Mouse (Mus musculus) embryonic facial prominence, embryonic 10.5 days (tissue): ENCODE results near the gene Reg2. TPM values are rescaled to one million over a fixed set of nuclear protein-coding genes. Genes with fewer than 3 reads are reported as not detected.
"Not testable (repeated sequence)": the region's sequence is repeated elsewhere in the genome, so short reads cannot be mapped to it uniquely, and the experiment has no call there.

Source experiments
- DNase-seq: peaks from one replicate; pipeline ENCODE4 v3.0.0-alpha.2; 2017; ENCODE audit warnings: low spot score
- H3K27ac ChIP-seq: fragments of 300-500 bp; sonication (generic); replicated peaks from 2 replicates; pipeline ENCODE4 v1.5.1; 2016; ENCODE audit warnings: mild to moderate bottlenecking
- H3K27me3 ChIP-seq: fragments of 300-500 bp; sonication (generic); replicated peaks from 2 replicates; pipeline ENCODE4 v1.6.1; 2016; ENCODE audit warnings: low read depth, mild to moderate bottlenecking; ENCODE audit not compliant: poor library complexity, severe bottlenecking
- H3K36me3 ChIP-seq: fragments of 300-500 bp; sonication (generic); replicated peaks from 2 replicates; pipeline ENCODE4 v1.6.1; 2016; ENCODE audit warnings: mild to moderate bottlenecking, moderate library complexity
- H3K4me1 ChIP-seq: fragments of 300-500 bp; sonication (generic); 2 replicates; pipeline ENCODE4 v1.6.1; 2016
- H3K4me3 ChIP-seq: fragments of 300-500 bp; sonication (generic); 2 replicates; pipeline ENCODE4 v1.5.1; 2016; ENCODE audit warnings: mild to moderate bottlenecking, moderate library complexity
- H3K9me3 ChIP-seq: fragments of 300-500 bp; sonication (generic); 2 replicates; pipeline ENCODE4 v1.6.1; 2016; ENCODE audit warnings: mild to moderate bottlenecking
- WGBS: fragments of 180-500 bp; shearing (Covaris S2); methylation state at CpG from one replicate; pipeline ENCODE4 v1.1.7; 2016; 5-methylcytosine and 5-hydroxymethylcytosine counted together
- polyA plus RNA-seq: library from polyadenylated mRNA; unstranded; fragments of >200 nt; fragmentation: Nextera tagmentation; extraction: Ambion mirVana; gene quantifications from 2 replicates; pipeline ENCODE4 v1.2.1, GENCODE M21; 2016

Reg2 gene
- not detected in 2 replicates for polyA plus RNA-seq

DNA sequence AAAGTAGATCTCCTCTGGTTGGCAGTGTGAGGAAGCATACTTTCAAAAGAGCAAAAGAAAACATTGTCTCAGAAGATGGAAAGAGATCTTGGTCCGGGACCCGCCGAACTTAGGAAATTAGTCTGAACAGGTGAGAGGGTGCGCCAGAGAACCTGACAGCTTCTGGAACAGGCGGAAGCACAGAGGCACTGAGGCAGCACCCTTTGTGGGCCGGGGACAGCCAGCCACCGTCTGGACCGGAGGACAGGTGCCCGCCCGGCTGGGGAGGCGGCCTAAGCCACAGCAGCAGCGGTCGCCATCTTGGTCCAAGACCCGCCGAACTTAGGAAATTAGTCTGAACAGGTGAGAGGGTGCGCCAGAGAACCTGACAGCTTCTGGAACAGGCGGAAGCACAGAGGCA lies at the start of gene Reg2:
Gene Reg2, plus strand, starts transcription at position 301 of the 400 bp plus-strand sequence.
- not testable (repeated sequence) for H3K36me3 ChIP-seq, H3K27me3 ChIP-seq, H3K4me1 ChIP-seq, H3K9me3 ChIP-seq, DNase-seq, H3K4me3 ChIP-seq, H3K27ac ChIP-seq
- WGBS = over 99% methylated on average over 5 of the region's 17 CpGs

DNA sequence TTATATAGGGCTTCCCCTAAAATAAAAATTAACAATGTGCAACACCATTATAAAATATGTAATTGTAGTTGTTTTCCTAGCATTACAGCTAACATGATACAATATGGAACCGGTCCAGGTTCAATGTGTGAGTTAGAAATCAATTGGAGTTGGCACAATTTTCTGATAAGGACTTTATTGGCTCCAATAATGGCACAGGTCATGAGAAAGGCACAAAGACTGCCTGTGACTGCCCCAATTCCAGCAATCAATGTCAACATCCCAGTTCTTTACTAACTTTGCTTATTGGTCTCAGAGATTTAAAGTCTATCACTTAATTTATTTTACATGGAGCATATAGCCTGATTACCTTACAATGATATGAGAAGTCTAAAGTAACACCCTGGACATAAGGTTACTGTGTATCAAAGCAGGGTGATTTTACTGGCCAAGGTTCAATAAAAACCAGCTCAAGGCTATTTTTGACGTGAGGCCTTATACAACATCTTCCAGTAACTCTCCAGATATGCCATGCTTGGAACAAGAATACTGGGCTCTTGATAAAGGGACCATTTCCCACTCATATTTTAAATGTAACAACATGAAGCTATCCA lies 33.4 kb upstream of the Reg2 start:
- no peak overlapping the region for H3K27ac ChIP-seq

DNA sequence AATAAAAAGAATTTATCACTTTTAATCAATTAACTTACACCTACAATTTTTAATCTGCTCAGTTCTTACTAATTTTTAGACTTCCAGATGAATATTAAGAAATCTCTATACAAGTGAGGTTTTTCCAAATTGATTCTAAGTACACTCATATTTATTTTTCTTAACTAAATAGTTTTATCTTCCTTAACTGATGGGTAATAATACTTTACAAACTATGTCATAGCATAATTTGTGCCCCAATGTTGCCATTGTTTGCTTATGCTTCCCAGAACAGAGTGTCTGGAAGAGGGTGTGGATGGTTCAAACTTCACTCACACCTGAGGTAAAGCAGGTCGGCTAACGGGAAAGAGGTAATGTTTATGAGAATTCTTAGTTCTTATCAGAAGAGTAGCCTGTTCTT lies 25.1 kb upstream of the Reg2 start, which contains the start of gene Reg3b:
Gene Reg3b, plus strand, starts transcription at position 301 of the 400 bp plus-strand sequence.
- WGBS = 92% methylated on average over 2 of the region's 2 CpGs
- Histone ChIP-seq H3K9me3 (no peaks in the 10 kb centered on the region), H3K27ac (no peak within 1 kb of the TSS), H3K4me1 (no peaks in the 10 kb centered on the region), H3K27me3 (no peaks in the 10 kb centered on the region), H3K4me3 (no peak within 1 kb of the TSS), H3K36me3 (no peaks in the 10 kb centered on the region)
- DNase-seq = no peak

More for the DNA sequence above, 33.4 kb upstream of the Reg2 start:
- no peak overlapping the region for H3K4me3 ChIP-seq
- H3K36me3 ChIP-seq = no peaks in the 10 kb centered on the region
- WGBS = 71% methylated on average over 2 of the region's 2 CpGs
- H3K4me1 ChIP-seq = no peaks in the 10 kb centered on the region
- DNase-seq = no peak
- no peaks in the 10 kb centered on the region for H3K27me3 ChIP-seq
- H3K9me3 ChIP-seq = no peaks in the 10 kb centered on the region

DNA sequence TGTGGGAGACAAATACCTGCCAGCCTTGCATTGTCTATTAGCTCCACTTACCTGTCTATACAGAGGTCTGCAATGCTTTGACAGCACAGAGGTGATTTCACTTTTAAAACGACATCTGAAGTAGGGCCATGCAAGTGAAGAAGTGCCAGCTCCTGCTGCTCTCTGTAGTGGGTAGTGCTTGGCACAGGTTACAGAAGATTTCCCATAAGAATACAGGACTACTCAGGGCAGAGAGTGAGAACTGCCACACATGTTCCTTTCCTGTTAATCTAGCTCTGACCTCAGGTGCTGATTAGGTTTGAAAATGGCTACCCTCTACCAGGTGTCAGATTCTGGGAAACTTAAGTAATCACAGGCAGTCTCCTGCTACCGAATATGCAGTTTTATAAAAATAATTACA lies 16.7 kb upstream of the Reg2 start, which contains the start of gene Reg3d:
Gene Reg3d, minus strand, starts transcription at position 101 of the 400 bp plus-strand sequence.
- no peak within 1 kb of the TSS for H3K27ac ChIP-seq
- H3K36me3 ChIP-seq = no peaks in the 10 kb centered on the region
- no peak within 1 kb of the TSS for H3K4me3 ChIP-seq
- no peaks in the 10 kb centered on the region for H3K4me1 ChIP-seq
- WGBS = 76% methylated on average over 2 of the region's 2 CpGs
- H3K9me3 ChIP-seq = no peaks in the 10 kb centered on the region
- DNase-seq = no peak
- H3K27me3 ChIP-seq = no peaks in the 10 kb centered on the region

DNA sequence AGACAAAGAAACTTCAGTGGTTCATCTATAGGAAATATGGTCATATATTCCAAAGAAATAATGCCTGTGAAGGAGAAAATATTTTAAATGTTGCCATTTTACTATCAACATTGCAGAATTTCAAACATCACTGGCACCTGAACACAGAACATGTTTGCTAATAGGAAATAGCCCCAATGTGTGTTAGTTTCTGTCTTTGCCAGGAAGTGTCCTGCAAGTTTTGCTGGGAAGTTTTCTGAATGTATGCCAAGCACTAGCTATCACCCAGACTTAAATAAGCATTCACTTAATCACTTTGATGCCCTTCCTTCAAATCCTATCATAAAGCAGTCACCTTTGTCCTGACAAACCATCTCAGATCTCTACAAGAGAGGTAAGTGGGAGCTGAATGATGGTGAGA lies 15.0 kb upstream of the Reg2 start, which contains the start of gene Reg3a:
Gene Reg3a, plus strand, starts transcription at position 301 of the 400 bp plus-strand sequence.
- H3K36me3 ChIP-seq = no peaks in the 10 kb centered on the region
- no peaks in the 10 kb centered on the region for H3K4me1 ChIP-seq
- H3K27ac ChIP-seq = no peak within 1 kb of the TSS
- H3K9me3 ChIP-seq = no peaks in the 10 kb centered on the region
- H3K4me3 ChIP-seq = no peak within 1 kb of the TSS
- H3K27me3 ChIP-seq = no peaks in the 10 kb centered on the region
- no peak for DNase-seq

DNA sequence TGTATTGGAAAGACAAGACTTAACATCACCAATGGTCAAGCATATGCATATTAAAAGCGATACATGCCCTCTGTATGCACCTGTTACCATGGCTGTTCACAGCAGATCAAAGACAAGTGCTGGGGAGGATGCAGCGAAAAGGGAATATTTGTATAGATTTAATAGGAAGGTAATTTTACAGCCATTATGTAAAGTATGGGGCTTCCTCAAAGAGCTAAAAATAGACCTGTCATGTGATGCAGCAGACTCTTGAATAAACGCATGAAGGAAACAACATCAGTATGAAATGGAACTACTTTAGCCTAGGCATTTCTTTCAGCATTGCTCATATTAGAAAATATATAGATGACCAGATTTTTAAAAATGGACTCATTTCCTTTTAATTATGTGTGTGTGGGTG lies 9.8 kb upstream of the Reg2 start:
- Histone ChIP-seq H3K4me1 (no peaks in the 10 kb centered on the region), H3K4me3 (no peak overlapping the region), H3K27ac (no peak overlapping the region), H3K9me3 (no peaks in the 10 kb centered on the region), H3K27me3 (no peaks in the 10 kb centered on the region), H3K36me3 (no peaks in the 10 kb centered on the region)
- no peak for DNase-seq
- WGBS = 89% methylated on average over 3 of the region's 3 CpGs

DNA sequence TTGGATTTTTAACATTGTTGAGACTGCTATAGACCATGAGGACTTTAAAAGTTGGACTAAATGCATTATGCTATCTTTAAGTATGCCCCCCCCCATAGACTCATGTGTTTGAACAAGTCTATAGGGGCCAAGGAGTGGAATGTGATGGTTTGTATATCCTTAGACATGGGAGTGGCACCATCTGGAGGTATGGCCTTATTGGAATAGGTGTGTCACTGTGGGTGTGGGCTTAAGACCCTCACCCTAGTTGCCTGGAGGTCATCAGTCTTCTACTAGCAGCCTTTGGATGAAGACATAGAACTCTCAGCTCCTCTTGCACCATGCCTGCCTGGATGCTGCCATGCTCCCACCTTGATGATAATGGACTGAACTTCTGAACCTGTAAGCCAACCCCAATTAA lies 27.0 kb downstream of the Reg2 start, which contains the start of gene Reg1:
Gene Reg1, plus strand, starts transcription at position 301 of the 400 bp plus-strand sequence.
- not testable (repeated sequence) for H3K4me1 ChIP-seq, H3K36me3 ChIP-seq, H3K4me3 ChIP-seq, H3K27me3 ChIP-seq, H3K9me3 ChIP-seq, DNase-seq, H3K27ac ChIP-seq

DNA sequence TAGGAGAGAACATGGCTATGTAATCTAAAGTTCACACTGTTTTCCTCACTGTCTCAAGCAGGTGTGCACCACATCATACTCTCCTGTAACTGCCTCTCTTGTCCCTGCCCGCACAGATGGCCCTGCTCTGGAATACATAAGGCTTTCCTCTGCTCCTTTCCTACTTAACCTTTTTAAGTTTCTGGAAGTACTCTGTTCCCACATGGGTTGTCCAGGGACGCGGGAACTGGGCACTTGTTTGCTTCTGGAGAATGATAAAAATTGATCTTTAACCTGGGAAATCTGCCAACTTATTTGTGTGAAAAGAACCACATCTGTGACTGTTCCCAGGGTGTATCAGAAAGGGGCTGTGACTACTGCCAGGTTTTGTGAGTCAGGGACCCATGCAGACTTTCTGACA lies 30.1 kb downstream of the Reg2 start:
- Histone ChIP-seq H3K4me1 (no peaks in the 10 kb centered on the region), H3K27me3 (no peaks in the 10 kb centered on the region), H3K4me3 (no peak overlapping the region), H3K9me3 (no peaks in the 10 kb centered on the region), H3K36me3 (no peaks in the 10 kb centered on the region), H3K27ac (no peak overlapping the region)
- WGBS = 85% methylated on average over 3 of the region's 3 CpGs
- DNase-seq = no peak

DNA sequence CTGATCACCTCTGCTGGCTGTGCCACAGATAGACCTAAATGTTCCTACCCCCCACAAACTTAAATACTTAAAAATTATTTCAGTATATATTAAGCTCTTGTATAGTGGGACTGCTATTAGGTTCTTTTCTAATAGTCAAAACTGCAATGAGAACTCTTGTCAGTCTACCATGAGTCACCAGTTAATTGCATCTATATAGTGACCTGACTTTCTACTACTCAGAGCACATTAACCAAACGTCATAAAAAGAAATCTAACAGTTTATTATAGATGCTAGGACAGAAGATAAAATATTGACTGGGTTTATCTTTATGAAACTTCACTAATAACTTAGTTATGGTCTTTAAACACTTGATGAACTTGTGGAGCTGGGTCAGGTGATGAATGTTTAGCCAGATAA lies 51.8 kb downstream of the Reg2 start:
- 74% methylated on average over 1 of the region's 1 CpGs for WGBS
- no peaks in the 10 kb centered on the region for H3K4me1 ChIP-seq
- H3K4me3 ChIP-seq = no peak overlapping the region
- no peak overlapping the region for H3K27ac ChIP-seq
- no peaks in the 10 kb centered on the region for H3K27me3 ChIP-seq
- no peaks in the 10 kb centered on the region for H3K9me3 ChIP-seq
- DNase-seq = no peak
- H3K36me3 ChIP-seq = no peaks in the 10 kb centered on the region

DNA sequence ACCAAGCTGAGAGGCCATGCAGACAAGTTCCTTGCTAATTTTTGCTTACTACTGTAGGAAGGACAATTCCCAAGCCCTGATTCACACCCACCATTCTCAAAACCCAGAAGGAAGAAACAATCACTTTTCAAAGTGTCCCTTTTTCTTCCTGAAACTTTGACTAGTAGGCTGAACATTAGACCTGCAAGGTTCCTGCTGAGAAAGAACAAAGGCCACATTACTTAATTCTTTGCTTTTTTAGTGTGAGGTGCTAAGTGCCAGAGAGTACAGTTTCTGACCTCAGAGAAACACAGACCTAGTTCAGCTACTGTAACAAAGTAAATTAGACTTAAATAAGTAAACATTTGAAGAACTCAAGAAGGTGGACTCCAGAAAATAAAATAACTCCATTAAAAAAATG lies 53.0 kb downstream of the Reg2 start:
- no peaks in the 10 kb centered on the region for H3K36me3 ChIP-seq
- no peak overlapping the region for H3K27ac ChIP-seq
- no peaks in the 10 kb centered on the region for H3K9me3 ChIP-seq
- no peak overlapping the region for H3K4me3 ChIP-seq
- H3K4me1 ChIP-seq = no peaks in the 10 kb centered on the region
- no peaks in the 10 kb centered on the region for H3K27me3 ChIP-seq
- DNase-seq = no peak

DNA sequence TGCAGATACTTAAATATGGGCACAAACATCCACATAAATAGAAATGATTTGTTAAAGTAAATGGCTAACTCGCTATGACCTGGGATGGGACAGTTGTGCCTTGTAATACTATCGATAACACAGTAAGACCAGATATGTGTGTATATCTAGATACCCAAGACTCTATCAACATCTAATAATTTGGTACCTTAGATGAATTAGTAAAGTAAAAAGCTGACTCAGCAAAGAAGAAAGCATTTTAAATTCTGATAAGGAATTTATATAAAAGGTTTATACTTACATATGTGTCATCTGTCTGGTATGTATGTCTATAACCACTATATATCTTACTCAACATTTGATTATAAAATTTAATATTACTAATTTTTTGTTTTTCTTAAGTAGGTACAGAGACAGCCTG lies 57.4 kb downstream of the Reg2 start:
- 88% methylated on average over 2 of the region's 2 CpGs for WGBS
- no peak overlapping the region for H3K4me3 ChIP-seq

More for the DNA sequence above, 57.4 kb downstream of the Reg2 start:
- no peaks in the 10 kb centered on the region for H3K9me3 ChIP-seq
- no peak for DNase-seq
- no peaks in the 10 kb centered on the region for H3K36me3 ChIP-seq
- no peaks in the 10 kb centered on the region for H3K4me1 ChIP-seq
- H3K27ac ChIP-seq = no peak overlapping the region
- H3K27me3 ChIP-seq = no peaks in the 10 kb centered on the region
